Mouse (Mus musculus): Measurements from ENCODE around the gene Dennd1b.

DNA sequence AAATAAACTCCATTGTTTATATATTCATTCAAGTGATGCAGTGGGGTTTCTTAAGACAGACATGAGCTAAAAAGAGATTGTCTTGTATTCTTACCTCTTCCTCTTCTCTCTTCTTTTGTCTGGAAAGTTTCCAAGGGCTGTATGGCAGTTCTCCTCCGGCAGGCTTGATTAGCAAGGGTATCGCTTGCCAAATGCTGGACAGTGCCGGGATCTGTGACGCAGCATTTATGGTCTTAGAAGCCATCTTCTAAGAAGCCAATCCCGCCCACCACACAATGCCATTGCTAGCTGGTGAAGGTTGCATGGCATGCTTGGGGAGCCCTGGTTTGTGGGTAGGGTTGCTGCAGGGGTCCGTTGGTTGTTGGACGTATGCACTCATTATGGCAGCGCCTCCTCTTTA lies 115.8 kb downstream of the Dennd1b start:
- TF ChIP-seq CTCF (IDR thresholded peaks at IDR 0.05; ENCODE audit: low read depth, low read length) = no peak
- no peak for TF ChIP-seq GATA2 (IDR thresholded peaks at IDR 0.05; ENCODE audit: borderline replicate concordance, low read depth, low read length)
- no peak for TF ChIP-seq GATA1 (IDR thresholded peaks at IDR 0.05; ENCODE audit: borderline replicate concordance, low read length)
- TF ChIP-seq TAL1 (conservative IDR thresholded peaks at IDR 0.05; ENCODE audit: low read depth, low read length) = no peak
- no peak for TF ChIP-seq POLR2AphosphoS5 (IDR thresholded peaks at IDR 0.05; ENCODE audit: insufficient replicate concordance, low read depth, low read length)

All from G1E (cell line).